Mouse (Mus musculus): ENCODE measurements at regions not wholly inside any gene's neighbourhood (a gene's known extent, or its start where the extent isn't known, plus 50 kb on each side); places are given as distances from the start of the nearest gene placed in this dataset.

DNA sequence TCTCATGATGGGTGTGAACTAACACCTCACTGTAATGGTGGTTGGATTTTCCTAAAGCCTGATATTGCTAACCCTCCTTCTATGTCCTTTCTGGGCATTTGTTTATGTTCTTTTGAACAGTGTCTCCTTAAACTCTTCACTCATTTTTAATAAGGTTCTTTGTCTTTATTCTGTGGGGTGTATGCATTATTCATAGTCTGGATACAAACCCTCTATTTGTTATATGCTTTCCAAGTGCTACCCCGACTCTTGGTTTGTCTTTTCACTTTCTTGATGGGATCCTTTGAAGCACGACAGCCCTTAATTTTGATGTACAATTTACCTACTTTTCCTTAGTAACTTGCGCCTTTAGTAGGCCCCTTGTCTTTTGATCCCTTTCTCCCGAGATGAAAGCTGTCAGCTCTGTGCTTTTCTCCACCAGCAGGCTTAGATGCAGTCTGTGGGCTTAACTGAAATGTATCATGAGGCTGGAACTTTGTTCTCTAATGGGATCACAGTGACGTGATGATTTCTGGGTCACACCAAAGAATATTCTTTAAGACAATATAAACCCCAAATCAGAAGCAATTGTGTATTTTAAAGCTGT is 138.0 kb upstream of the Pbx1 start:
- no peak for ATAC-seq (ENCODE audit: low FRiP score, low TSS enrichment)
- Histone ChIP-seq H3K9ac (ENCODE audit: low read depth, low read length) (no peak overlapping the region), H3K4me2 (replicated peaks; ENCODE audit: low read depth, low read length) (no peak overlapping the region), H3K36me3 (ENCODE audit: control insufficient read depth, insufficient read depth, low read length) (no peaks in the 10 kb centered on the region), H3K4me3 (ENCODE audit: low read length) (no peak overlapping the region), H3K27ac (ENCODE audit: low read depth, low read length) (no peak overlapping the region), H3K4me1 (ENCODE audit: control insufficient read depth, insufficient read depth, low read length) (no peaks in the 10 kb centered on the region), H3K9me3 (ENCODE audit: control insufficient read depth, low read length) (no peaks in the 10 kb centered on the region), H3K27me3 (ENCODE audit: control insufficient read depth, insufficient read depth, low read length) (no peaks in the 10 kb centered on the region)
- WGBS: 64% methylated on average over 5 of the region's 5 CpGs

GRCm38 (mm10) chr1:168552394-168552793 is 120.3 kb upstream of the Pbx1 start:
- Histone ChIP-seq H3K4me2 (replicated peaks; ENCODE audit: low read depth, low read length) (no peak overlapping the region), H3K36me3 (ENCODE audit: control insufficient read depth, insufficient read depth, low read length) (no peaks in the 10 kb centered on the region), H3K27me3 (ENCODE audit: control insufficient read depth, insufficient read depth, low read length) (no peaks in the 10 kb centered on the region), H3K9me3 (ENCODE audit: control insufficient read depth, low read length) (no peaks in the 10 kb centered on the region), H3K27ac (ENCODE audit: low read depth, low read length) (no peak overlapping the region), H3K4me1 (ENCODE audit: control insufficient read depth, insufficient read depth, low read length) (no peaks in the 10 kb centered on the region), H3K9ac (ENCODE audit: low read depth, low read length) (no peak overlapping the region), H3K4me3 (ENCODE audit: low read length) (no peak overlapping the region)
- ATAC-seq (ENCODE audit: low FRiP score, low TSS enrichment): no peak
- 81% methylated on average over 3 of the region's 3 CpGs for WGBS

- ATAC-seq (ENCODE audit: low FRiP score, low TSS enrichment): no peak
- no peak overlapping the region for H3K4me3 ChIP-seq (ENCODE audit: low read length)
- H3K9me3 ChIP-seq (ENCODE audit: control insufficient read depth, low read length): no peaks in the 10 kb centered on the region
- H3K27me3 ChIP-seq (ENCODE audit: control insufficient read depth, insufficient read depth, low read length): no peaks in the 10 kb centered on the region
- H3K36me3 ChIP-seq (ENCODE audit: control insufficient read depth, insufficient read depth, low read length): no peaks in the 10 kb centered on the region
- H3K4me1 ChIP-seq (ENCODE audit: control insufficient read depth, insufficient read depth, low read length): no peaks in the 10 kb centered on the region
- H3K4me2 ChIP-seq (replicated peaks; ENCODE audit: low read depth, low read length): no peak overlapping the region
- H3K9ac ChIP-seq (ENCODE audit: low read depth, low read length): no peak overlapping the region
- no peak overlapping the region for H3K27ac ChIP-seq (ENCODE audit: low read depth, low read length)
- WGBS: 74% methylated on average over 7 of the region's 7 CpGs
Observed at GRCm38 (mm10) chr1:168549807-168550435, 117.9 kb upstream of the Pbx1 start.

DNA sequence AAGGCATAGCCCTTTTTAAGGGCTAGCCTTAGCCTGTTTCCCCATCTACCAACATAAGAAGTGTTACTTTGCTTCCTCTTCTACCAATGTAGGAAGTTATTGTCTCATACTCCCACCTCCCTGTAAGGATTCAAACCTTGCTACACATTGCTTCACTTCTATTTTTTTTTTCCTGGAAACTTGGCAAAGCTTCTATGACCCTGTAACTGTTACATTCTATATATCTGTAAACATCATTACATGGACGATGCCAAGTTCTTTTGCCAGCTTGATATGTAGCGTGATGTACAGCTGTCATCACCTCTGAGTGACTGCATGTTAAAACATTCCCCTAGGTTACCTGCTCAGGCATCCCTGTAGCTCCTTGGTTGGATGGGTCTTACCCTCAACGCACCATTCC is 114.1 kb upstream of the Pbx1 start:
- Histone ChIP-seq H3K4me1 (ENCODE audit: control insufficient read depth, insufficient read depth, low read length) (no peaks in the 10 kb centered on the region), H3K9me3 (ENCODE audit: control insufficient read depth, low read length) (no peaks in the 10 kb centered on the region), H3K4me3 (ENCODE audit: low read length) (no peak overlapping the region), H3K4me2 (replicated peaks; ENCODE audit: low read depth, low read length) (no peak overlapping the region), H3K9ac (ENCODE audit: low read depth, low read length) (no peak overlapping the region), H3K27ac (ENCODE audit: low read depth, low read length) (no peak overlapping the region), H3K27me3 (ENCODE audit: control insufficient read depth, insufficient read depth, low read length) (no peaks in the 10 kb centered on the region), H3K36me3 (ENCODE audit: control insufficient read depth, insufficient read depth, low read length) (no peaks in the 10 kb centered on the region)
- WGBS: 95% methylated on average over 3 of the region's 3 CpGs
- ATAC-seq (ENCODE audit: low FRiP score, low TSS enrichment): no peak

DNA sequence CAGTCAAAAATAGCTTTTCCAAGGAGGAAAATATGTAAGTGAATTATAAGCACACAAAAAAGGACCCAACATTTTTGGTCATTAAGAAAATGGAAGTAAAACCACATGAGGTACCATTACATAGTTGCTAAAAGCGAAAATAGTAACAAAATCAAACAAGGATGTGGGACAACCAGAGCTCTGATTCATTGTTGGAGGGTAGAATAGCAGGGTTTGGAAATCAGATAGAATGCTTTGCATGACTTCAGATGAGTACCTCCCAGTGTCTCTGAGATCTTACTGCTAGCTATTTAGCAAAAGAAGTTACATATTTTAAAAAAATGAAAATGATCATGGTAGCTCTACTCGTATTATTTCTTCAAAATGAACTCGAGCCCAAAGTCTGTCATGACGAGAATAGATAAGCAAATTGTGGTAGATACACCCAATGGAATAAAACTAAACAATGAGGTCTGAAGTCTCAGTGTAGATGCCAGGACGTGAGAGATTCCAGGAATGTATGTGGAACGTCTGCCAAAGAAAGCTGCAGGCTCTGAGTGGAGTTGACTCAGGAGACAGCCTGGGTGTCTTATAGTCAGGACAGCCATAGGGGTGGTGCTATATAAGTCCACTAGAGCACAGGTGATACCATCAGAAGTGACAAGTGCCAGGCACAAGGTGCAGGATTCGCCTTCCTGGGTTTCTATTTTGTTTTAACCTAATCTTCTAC is 113.2 kb upstream of the Pbx1 start:
- H3K27me3 ChIP-seq (ENCODE audit: control insufficient read depth, insufficient read depth, low read length): no peaks in the 10 kb centered on the region
- H3K36me3 ChIP-seq (ENCODE audit: control insufficient read depth, insufficient read depth, low read length): no peaks in the 10 kb centered on the region
- H3K4me2 ChIP-seq (replicated peaks; ENCODE audit: low read depth, low read length): no peak overlapping the region
- no peak overlapping the region for H3K4me3 ChIP-seq (ENCODE audit: low read length)
- no peaks in the 10 kb centered on the region for H3K4me1 ChIP-seq (ENCODE audit: control insufficient read depth, insufficient read depth, low read length)
- H3K27ac ChIP-seq (ENCODE audit: low read depth, low read length): no peak overlapping the region
- H3K9me3 ChIP-seq (ENCODE audit: control insufficient read depth, low read length): no peaks in the 10 kb centered on the region
- no peak overlapping the region for H3K9ac ChIP-seq (ENCODE audit: low read depth, low read length)
- WGBS: 83% methylated on average over 7 of the region's 7 CpGs
- no peak for ATAC-seq (ENCODE audit: low FRiP score, low TSS enrichment)

- WGBS: 55% methylated on average over 2 of the region's 2 CpGs
- no peaks in the 10 kb centered on the region for H3K36me3 ChIP-seq (ENCODE audit: control insufficient read depth, insufficient read depth, low read length)
- H3K4me2 ChIP-seq (replicated peaks; ENCODE audit: low read depth, low read length): no peak overlapping the region
- no peaks in the 10 kb centered on the region for H3K9me3 ChIP-seq (ENCODE audit: control insufficient read depth, low read length)
- H3K4me3 ChIP-seq (ENCODE audit: low read length): no peak overlapping the region
- no peak overlapping the region for H3K9ac ChIP-seq (ENCODE audit: low read depth, low read length)
- H3K4me1 ChIP-seq (ENCODE audit: control insufficient read depth, insufficient read depth, low read length): no peaks in the 10 kb centered on the region
- no peaks in the 10 kb centered on the region for H3K27me3 ChIP-seq (ENCODE audit: control insufficient read depth, insufficient read depth, low read length)
- no peak for ATAC-seq (ENCODE audit: low FRiP score, low TSS enrichment)
- no peak overlapping the region for H3K27ac ChIP-seq (ENCODE audit: low read depth, low read length)
Observed at GRCm38 (mm10) chr1:168541231-168541630, 109.2 kb upstream of the Pbx1 start.

- no peaks in the 10 kb centered on the region for H3K36me3 ChIP-seq (ENCODE audit: control insufficient read depth, insufficient read depth, low read length)
- H3K4me2 ChIP-seq (replicated peaks; ENCODE audit: low read depth, low read length): no peak overlapping the region
- 92% methylated on average over 6 of the region's 6 CpGs for WGBS
- no peaks in the 10 kb centered on the region for H3K9me3 ChIP-seq (ENCODE audit: control insufficient read depth, low read length)
- no peaks in the 10 kb centered on the region for H3K4me1 ChIP-seq (ENCODE audit: control insufficient read depth, insufficient read depth, low read length)
- no peak overlapping the region for H3K4me3 ChIP-seq (ENCODE audit: low read length)
- ATAC-seq (ENCODE audit: low FRiP score, low TSS enrichment): no peak
- H3K9ac ChIP-seq (ENCODE audit: low read depth, low read length): no peak overlapping the region
- H3K27ac ChIP-seq (ENCODE audit: low read depth, low read length): no peak overlapping the region
- no peaks in the 10 kb centered on the region for H3K27me3 ChIP-seq (ENCODE audit: control insufficient read depth, insufficient read depth, low read length)
Observed at GRCm38 (mm10) chr1:168518087-168518486, 86.0 kb upstream of the Pbx1 start.

GRCm38 (mm10) chr1:168506326-168506725 is 74.3 kb upstream of the Pbx1 start:
- Histone ChIP-seq H3K27me3 (ENCODE audit: control insufficient read depth, insufficient read depth, low read length) (no peaks in the 10 kb centered on the region), H3K4me3 (ENCODE audit: low read length) (no peak overlapping the region), H3K27ac (ENCODE audit: low read depth, low read length) (no peak overlapping the region), H3K4me2 (replicated peaks; ENCODE audit: low read depth, low read length) (no peak overlapping the region), H3K36me3 (ENCODE audit: control insufficient read depth, insufficient read depth, low read length) (no peaks in the 10 kb centered on the region), H3K9me3 (ENCODE audit: control insufficient read depth, low read length) (no peaks in the 10 kb centered on the region), H3K9ac (ENCODE audit: low read depth, low read length) (no peak overlapping the region), H3K4me1 (ENCODE audit: control insufficient read depth, insufficient read depth, low read length) (no peaks in the 10 kb centered on the region)
- WGBS: 93% methylated on average over 1 of the region's 1 CpGs
- ATAC-seq (ENCODE audit: low FRiP score, low TSS enrichment): no peak

DNA sequence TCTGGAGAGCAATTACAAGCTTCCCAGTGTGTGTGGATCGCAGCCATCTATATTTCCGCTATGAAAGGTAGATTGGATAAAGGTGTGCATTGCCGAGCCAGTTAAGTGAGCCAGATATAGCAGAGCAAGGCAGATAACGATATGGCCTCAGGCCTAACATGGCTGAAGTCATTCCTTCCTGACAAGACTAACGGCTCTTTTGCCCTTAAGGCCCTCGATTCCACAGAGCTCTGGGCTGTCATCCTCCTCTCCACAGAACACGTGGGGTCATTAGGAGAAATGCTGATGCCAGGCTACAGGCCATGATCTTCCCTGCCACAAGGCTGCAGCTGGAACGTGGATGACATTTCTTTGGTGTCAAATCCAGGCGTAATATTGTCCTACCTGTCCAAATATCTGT is 72.7 kb upstream of the Pbx1 start:
- no peak overlapping the region for H3K9ac ChIP-seq (ENCODE audit: low read depth, low read length)
- 64% methylated on average over 9 of the region's 9 CpGs for WGBS
- H3K36me3 ChIP-seq (ENCODE audit: control insufficient read depth, insufficient read depth, low read length): no peaks in the 10 kb centered on the region
- no peak overlapping the region for H3K4me2 ChIP-seq (replicated peaks; ENCODE audit: low read depth, low read length)
- H3K27me3 ChIP-seq (ENCODE audit: control insufficient read depth, insufficient read depth, low read length): no peaks in the 10 kb centered on the region
- H3K4me3 ChIP-seq (ENCODE audit: low read length): no peak overlapping the region
- no peaks in the 10 kb centered on the region for H3K9me3 ChIP-seq (ENCODE audit: control insufficient read depth, low read length)
- no peaks in the 10 kb centered on the region for H3K4me1 ChIP-seq (ENCODE audit: control insufficient read depth, insufficient read depth, low read length)
- H3K27ac ChIP-seq (ENCODE audit: low read depth, low read length): no peak overlapping the region
- no peak for ATAC-seq (ENCODE audit: low FRiP score, low TSS enrichment)
